Mouse (Mus musculus) liver, postnatal 0 days (tissue): ENCODE data around the gene Sppl2c.

Source experiments
- CTCF ChIP-seq: sonication (generic); IDR thresholded peaks from 2 replicates; pipeline ENCODE4 v1.5.1; 2016; ENCODE audit warnings: antibody characterized with exemption, low read depth
- EP300 ChIP-seq: IDR thresholded peaks from 2 replicates; pipeline ENCODE4 v1.6.1; 2016; ENCODE audit warnings: antibody characterized with exemption, low read depth, mild to moderate bottlenecking

GRCm38 (mm10) chr11:104223301-104223700 lies 37.2 kb downstream of the Sppl2c start:
- TF ChIP-seq CTCF = no peak
- no peak for TF ChIP-seq EP300
